Mouse (Mus musculus): ENCODE measurements around the gene Ccr10.
"Not testable (repeated sequence)": the region's sequence is repeated elsewhere in the genome, so short reads cannot be mapped to it uniquely, and the experiment has no call there.

The Ccr10 gene

DNA sequence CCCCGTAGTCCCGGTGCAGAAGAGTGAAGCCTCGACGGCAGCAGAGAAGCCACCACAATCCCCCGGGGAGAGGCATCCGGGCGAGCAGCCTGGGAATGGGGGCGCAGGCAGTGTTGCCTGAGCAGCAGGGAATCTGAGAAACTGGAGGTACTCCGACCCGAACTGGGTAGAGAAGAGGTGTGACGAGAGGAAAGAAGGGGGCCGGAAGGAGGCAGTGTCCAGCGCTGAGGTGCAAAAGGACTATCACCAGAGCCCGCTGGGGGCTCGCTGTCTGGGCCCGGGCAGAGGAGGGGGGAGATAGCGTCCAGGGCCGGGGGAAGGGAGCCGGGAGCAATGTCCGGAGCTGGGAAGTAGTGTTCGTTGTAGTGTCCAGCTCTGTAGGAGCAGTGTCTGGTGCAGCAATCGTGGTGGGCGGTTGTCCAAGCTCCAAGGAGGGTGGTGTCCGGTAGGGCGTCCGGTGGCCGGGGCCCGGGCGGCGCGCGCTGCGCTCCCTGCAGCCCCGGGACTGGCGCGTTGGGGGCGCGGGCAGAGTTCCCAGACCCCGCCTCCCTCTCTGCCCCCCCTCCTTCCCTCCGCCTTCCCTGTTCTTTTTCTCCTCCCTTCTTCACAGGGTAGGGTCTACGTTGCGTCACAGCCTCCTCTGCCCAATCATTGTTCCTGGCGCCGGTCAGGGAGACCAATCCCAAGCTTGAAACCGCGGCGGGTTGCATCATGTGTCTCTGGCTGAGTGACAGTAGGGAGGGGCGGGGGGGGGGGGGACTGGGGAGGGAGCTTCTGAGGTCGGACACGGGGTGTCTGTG, 4.2 kb downstream of the Ccr10 start, which contains the start of gene Plekhh3:
Gene Plekhh3 (minus strand): TSS at position 541 of the 800 bp plus-strand sequence.
- DNase-seq = peak; percentile 98

DNA sequence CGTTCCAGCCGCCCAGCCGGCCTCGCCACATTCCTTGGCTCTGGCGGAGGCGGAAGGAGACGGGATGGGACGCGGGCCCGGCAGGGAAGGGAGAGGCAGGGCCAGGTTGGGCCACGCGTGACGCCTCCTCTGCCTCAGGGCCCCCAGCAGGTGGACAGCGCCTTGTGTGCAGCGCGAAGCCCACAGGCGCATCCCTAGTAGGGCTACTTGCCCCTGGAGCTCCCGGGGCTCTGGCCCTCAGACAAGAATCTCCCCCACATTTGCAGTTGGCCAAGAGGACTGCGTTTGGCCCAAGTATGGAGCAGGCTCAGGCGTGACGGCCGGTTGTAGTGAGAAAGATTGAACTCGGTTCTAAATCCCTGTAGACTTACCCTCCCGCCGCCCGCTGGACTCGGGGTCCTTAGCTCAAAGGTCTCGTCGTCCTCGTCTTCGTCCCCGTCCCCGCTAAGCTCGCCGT, 4.9 kb downstream of the Ccr10 start, which contains the start of gene Cntnap1:
Gene Cntnap1 (plus strand): TSS at position 170 of the 457 bp plus-strand sequence.
- DNase-seq = peak; percentile 57

DNA sequence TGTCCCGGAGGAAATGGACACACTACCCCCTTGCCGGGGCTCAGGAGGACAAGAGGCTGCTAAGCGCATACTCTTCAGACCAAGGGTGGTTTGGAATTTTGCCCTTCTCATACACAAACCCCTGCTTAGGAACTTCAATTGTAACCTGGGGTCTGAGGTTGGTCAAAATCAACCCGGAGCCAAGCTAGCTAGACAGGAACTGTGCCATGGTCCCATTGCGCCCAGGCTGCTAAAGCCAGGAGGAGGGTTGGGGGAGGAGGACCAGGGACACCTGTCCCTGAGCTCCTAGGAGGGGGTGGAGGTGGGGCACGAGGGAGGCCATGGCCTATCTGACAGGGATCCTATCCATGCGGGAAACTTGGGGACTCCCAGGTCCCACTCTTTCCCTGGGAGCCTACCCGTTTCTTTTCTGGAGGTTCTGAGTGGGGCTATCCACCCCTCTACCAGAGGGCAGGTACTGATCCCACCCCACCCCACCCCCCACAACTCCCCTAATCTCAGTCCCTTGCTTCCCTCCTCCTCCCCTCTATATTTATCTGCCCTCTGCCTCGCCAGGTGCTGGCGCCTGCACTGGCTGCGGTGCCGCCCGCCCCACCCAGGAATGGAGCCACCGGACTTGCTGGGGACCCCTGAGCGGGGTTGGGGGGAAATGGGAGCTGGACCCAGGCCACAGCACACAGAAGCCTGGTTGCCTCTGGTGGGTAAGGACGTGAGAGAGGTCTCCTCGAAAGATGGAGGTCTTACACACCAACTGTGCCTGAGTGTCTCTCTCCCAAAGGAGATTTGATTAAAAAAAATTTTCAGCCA, 5.7 kb downstream of the Ccr10 start:
- no peak for DNase-seq

DNA sequence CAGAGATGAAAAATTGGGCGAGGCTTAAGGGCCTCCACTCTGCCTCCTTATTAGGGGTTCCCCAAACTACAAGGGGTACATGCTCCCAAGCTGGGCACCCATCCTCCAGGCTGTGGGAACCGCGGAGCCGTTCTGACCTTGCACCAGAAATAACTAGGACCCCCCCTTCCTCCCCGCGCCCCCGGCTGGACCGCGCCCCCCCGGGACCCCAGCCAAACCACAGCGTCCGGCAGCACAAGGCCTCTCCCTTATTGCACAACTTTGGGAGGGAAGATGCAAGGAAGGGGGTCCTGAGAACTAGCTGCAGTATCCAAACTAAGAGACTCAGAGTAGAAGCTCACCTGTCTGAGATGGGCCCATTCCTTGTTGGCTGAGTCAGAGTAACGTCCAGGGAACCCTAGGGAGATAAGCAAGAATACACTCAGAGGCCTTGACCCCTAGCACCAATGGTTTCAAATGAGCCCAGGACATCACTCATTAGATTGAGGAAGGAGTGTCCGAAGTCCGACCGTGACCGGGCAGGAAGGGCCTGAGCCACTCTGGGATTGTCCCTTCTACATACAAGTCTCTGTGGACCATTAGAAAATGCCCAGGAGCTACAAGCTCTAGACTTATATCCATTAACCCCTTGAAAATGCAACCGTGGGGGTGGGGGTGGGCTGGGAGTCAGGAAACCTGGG, 6.8 kb downstream of the Ccr10 start:
- no peak for DNase-seq

DNA sequence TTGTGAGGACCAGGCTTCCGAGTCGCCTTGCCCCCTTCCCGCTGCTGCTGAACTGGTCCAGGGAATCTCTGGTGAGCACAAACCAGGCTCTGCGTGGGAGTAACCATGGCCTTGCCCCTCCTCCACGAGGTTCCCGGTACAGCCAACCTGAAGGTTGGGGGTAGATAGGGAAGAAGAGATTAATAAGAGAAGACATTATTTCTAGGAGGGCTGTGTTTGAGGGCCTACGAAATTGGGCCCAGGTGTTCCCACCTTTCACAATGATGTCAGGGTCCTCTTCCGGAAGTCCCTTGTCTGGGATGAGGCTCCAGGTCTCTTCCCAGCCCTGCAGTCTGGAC, 7.3 kb downstream of the Ccr10 start:
- DNase-seq = no peak

DNA sequence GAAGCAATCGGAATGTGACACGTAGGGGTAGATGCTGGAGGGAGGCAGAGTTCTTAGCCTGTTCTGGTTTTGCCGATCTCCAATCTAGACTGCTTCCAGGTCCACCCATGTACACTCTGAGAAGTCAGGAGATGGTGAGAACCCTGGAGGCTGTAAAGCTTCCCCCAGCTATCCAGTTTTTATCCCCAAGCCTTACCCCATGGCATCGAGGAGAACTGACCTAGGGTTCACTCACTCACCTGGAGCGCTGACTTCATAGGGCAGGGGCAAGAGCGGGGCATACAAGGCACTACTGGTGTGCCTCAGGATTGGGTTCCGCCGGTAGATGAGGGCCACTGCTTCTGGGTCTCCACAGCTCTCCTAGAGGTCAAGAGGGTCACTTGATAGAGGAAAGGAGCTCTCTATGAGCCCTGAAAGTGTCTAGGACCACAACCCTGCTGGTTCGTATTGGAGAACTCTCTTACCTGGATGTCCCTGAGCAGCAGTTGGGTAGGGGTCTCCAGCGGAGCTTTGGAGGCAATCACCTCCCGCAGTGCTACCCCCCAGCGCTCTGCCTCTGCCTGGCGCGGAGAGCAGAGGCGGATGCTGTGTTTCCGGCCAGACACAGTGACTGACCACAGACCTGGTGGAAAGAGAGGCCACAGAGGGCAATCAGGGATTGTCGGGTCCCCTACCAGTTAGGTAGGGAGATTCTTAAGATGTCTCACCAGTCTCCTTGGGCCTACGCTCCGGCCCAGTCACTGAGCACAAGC, 7.9 kb downstream of the Ccr10 start:
- no peak for DNase-seq

DNA sequence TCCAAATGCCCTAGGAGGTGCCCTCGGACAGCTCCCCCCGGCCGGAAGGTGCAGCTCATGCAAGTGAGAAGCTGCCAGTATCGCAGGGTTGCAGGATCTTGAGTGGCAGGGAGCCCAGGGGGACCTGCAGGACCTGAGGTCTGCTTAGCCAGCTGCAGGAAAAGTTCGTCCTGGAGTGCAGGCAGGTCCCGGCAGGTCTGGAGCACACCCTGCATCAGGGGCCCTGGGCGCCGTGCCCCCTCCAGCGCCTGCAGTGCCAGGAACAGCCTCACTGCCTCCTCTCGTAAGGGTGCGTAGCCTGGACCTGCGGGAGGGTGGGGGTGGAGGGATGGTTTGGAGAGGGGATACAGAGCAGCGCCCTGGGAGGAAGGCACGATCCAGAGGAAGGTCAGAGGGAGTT, 8.9 kb downstream of the Ccr10 start:
- no peak for DNase-seq

DNA sequence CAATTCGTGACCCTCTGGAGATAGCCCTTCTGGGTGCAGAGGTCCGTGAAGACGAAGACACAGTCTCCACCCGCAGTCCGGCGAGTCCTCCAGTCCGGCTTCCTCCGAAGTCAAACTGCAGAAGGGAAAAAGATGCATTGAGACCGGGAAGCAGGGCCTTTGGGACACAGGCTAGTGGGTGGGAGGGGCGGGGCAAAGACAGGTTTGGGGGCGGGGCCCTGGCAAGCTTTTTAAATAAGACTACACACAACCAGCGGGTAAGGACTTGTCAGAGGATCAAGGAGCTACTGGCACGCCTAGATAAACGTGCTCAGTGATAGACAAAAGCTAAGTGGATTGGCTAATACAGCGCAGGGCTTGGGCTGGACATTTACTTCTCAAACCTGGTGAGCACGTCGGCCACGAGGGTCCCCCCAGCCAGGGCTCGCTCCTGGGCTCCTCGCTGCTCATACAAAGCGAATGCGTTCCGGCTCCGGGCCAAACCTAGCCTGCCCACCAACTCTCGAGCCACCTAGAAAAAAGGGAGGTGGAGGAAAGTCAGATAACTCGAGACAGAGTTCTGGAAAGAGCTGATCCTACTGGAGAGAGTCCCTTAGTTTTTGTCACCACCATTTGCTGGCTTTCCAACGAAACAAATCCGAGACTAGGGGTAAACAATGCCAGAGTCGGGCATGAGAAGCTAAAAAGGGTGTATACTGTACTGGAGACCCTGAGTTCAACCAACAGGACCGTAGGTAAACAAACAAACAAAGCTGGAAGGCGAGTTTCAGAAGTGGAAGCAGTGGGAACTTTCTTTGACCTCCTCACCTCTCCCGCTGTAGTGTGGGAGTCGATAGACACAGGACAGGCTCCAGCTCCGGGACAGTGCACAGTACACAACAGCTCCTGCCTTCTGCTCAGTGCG, 10.3 kb downstream of the Ccr10 start:
- no peak for DNase-seq

DNA sequence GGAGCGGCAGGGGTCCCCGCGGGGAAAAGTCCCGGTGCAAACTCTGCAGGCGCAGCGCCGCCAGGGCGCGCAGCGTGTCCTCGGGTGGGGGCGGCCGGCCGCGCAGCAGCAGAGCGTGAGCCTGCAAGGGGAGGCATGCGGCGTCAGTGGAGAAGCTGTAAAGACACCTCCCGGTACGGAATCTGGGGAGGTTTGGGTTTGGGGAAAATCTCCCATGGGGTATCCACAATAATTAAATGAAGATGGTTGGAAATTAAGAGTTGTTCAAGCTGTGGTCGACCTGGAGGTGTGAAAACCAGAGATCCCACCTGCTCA, 10.9 kb downstream of the Ccr10 start:
- no peak for DNase-seq

DNA sequence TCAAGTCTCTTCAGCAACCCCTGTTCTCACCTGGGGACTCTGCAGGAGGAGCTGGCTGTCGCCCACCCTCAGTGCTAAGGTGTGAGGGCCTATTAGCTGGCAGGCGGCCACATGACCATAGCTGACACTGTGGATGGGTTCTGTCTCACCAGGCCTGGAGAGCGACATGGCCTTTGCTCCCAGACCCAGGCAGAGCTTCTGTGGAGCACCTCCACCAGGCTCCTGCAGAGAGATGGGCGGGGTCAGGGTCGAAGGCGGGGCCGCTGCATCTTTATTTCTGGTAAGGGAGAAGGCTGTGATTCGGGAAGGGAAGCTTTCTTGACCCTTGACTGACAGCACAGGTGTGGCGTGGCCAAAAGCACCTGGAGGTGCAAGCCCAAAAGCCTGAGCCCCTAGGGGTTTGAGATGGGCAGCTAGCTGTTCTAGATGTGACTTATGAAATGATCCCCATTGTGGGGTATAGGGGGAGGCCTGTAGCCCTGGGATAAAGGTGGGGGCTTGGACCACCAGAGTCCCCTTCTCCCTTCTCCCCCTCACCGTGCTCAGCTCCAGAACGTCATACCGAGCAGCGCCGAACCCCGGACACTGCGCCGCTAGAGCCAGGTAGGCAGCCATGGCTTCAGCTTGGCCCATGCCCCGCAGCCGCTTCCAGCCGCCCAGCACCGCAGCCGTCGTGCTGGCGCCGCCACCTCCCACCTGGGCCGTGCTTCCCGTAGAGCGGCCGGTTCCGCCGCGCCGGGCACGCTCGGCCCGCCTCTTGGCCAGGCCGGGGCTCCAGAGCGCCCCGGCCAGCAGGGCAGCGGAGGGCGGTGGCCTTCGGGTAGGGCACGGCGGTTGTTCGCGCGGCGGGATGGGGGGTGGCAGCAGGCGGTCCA, 11.5 kb downstream of the Ccr10 start:
- DNase-seq = peak; percentile 72

DNA sequence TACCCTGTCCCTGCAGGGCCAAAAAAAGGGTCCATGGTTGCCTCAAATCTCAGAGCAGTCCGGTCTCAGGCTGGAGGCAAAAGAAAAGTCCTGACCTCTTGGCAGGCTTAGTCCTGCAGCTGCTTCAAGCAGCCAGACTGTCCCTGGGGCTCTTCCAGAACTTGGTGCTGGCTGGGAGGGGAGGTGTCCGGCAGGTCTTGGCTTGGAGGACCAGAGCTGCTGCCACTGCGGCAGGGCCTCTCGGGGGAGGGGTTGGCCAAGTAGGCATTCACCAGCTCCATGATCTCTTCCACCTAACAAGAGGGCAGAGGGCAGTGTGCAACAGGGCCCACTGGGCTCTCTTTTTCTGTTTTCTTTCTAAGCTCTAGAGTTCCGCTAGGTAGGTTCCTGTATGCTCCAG, 12.5 kb downstream of the Ccr10 start:
- peak; percentile 80 for DNase-seq

DNA sequence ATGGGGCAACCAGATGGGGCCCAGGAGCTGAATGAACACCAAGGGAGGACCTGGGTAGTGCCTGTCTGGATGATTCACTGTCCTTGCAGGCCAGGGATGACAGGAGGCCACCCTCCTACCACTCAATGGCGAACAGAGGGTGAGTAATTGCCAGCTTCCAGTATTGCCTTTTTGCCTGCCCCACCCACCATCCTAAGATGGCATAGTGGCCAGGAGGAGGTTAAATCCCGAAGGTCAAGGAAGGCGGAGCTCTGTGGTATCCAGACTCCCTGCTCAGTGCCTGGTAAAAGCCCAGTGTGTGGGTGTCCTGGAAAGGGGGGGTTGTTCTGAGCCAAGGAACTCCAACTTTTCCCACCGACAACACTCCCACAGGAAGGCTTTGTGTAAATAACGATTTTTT, 12.9 kb downstream of the Ccr10 start:
- no peak for DNase-seq

DNA sequence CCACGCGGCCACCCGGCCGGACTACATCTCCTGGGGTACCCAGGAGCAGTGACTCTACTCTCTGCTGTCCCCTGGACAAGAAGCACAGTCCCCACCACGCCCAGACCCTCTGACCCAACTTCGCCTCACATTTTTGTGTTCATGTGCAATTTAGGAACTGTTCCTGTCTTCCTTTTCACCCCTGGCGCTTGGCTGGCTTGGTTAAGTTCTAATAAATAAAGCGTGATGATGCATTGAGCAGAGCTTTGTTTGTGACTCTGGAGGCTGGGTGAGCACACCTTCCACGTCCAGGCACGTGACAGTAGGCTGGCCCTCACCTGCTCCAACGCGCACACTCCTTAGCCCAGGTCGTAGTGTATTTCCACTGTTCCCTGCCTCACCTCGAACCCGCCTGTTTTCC, 13.7 kb downstream of the Ccr10 start:
- no peak for DNase-seq

DNA sequence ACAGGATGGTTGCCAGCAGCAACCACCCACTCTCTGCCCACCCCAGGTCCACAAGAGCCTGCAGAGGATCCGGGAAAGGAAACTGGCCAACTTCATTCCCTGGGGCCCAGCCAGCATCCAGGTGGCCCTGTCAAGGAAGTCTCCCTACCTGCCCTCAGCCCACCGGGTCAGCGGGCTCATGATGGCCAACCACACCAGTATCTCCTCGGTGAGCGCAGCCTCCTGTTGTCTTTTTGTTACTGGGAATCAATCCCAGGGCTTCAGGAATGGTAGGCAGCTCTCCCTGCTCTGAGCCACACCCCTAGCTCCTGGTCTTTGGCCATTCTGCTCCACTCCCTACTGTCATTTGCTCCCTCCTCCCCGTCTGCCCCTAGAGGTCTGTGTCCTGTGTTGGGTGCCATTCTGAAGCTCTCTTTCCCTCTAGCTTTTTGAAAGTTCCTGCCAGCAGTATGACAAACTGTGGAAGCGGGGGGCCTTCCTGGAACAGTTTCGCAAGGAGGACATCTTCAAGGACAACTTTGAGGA, 14.2 kb downstream of the Ccr10 start:
- not testable (repeated sequence) for DNase-seq

DNA sequence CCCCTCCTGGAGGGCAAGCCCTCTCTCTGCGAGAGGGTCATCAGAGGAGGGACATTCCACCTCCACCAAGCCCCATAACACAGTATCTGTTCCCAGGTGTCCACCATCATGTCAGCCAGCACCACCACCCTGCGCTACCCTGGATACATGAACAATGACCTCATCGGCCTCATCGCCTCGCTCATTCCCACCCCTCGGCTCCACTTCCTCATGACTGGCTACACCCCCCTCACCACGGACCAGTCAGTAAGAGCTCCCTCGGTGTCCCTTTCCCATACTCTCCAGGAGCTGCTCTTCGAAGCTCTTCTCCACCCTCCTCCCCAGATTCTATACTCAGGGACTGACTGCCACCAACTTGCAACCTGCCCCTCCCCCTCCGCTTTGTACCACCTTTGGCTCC, 15.1 kb downstream of the Ccr10 start:
- not testable (repeated sequence) for DNase-seq

DNA sequence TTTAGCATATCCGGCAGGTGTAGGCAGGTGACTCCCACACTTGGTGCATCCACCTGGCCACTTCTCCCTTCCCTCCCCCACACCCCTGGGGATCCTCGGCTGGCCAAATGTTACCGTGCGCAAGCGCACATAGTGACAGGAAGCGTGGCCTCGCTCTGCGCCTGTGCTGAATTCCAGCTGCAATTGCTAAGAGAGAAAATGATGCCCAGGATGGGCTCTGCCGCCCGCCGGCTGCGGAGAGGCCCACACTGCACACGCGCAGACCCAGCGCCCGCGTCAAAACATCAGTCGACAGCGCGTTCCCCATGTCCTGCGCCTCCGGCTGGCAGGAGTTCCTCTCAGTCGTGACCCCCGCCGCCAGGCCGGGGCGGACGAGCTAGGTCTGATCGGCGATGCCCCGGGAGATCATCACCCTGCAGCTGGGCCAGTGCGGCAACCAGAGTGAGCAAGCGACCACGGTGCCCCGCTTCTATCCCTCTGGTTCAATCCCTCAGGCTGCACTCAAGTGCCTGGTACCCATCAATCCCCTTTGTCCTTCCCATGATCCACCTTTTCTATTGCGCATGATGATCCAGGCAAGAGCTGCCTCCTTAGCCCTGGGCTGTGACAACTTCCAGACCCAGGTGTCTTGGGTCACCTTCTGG, 19.4 kb downstream of the Ccr10 start, which contains the start of gene Tubg2:
Gene Tubg2 (plus strand): TSS at position 180 of the 644 bp plus-strand sequence.
- DNase-seq = peak; percentile 54

DNA sequence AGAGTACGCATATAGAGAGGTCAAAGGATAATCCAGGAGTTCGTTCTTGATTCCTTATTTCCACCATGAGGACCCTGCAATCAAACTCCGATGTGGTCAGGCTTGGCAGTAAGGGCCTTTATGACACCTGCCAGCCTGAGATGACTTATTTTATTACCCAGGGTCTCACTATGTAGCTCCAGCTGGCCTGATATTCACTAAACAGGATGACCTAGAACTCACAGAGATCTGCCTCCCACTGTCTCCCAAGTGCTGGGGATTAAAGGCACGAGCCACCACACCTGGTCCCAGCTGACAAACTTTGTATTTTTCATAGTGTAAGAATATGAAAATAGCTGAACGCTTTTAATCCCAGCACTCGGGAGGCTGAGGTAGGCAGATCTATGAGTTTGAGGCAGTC, 20.1 kb downstream of the Ccr10 start:
- no peak for DNase-seq

DNA sequence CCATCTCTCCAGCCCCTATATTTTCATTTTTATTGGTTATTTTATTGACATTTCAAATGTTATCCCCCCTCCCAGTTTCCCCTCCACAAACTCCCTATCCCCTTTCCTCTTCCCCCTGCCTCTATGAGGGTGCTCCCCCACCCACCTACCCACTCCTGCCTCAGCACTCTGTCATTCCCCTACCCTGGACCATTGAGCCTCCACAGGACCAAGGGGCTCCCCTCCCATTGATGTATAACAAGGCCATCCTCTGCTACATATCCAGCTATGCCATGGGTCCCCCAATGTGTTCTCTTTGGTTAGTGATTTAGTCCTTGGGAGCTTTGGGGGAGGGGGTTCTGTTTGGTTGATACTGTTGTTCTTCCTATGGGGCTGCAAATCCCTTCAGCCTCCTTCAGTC, 20.6 kb downstream of the Ccr10 start:
- DNase-seq = no peak

DNA sequence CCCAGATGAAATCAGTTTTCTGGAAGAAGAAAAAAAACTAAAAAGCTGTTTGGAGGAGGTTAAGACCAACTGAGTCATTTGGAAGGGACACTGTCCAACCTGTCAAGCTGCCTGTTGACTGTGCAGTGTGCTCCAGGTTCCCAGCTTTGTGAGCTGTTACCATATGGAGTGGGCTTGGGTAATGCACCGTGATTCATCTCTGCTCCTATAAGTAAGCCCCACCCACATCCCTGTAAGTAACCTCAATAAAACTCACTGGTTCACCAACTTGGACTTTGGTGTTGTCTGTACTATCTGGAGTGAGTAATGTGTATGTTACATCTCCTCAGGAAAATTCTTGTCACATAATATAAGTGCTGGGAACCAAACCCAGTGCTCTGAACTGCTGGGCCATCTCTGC, 22.4 kb downstream of the Ccr10 start:
- DNase-seq = no peak

DNA sequence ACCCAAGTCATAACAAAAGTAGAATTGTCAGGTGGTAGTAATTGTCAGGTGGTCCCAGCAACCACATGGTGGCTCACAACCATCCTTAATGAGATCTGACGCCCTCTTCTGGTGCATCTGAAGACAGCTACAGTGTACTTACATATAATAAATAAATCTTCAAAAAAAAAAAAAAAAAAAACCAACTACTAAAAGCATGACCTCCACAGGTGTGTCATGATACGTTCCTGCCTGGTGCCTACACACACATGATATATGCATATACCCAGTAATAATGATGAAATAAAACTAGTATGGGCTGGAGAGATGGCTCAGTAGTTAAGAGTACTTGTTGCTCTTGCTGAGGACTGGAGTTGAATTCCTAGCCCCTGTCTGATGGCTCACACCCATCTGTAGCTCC, 24.2 kb downstream of the Ccr10 start:
- DNase-seq = no peak
